Comparison of ENCODE assay signal across 8 mouse cellular contexts in the genomic region with DNA sequence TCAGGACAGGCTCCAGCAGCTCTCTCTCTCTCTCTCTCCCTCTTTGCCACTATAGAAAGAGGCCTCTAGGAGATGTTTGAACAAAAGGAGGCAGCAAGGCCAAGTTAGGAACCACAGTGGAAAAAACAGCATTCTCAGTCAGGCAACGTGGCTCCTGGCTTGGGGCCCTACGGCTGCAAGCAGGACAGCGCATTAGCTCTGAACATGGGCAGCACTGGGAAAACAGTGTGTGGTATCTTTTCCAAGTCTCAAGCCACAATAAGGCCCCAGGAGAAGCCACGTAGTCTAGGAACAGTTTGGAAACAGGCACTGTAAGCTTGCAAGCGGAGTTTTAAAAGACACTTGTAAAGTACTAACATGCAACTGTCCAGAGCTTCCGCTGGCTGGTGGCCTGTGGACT. TPM values are rescaled to one million over a fixed set of nuclear protein-coding genes. Genes with fewer than 3 reads are reported as not detected.
A peak's percentile ranks its signal among the peaks of the same experiment; 100 is the strongest.
DNase-seq lines count a peak whose midpoint lies in the region; ATAC-seq and TF ChIP-seq lines count a peak whose summit lies in the region.

No protein-coding gene starts in this region.

- no peaks in the 10 kb centered on the region for H3K36me3 ChIP-seq in kidney, postnatal 0 days (ENCODE audit: insufficient read depth, low read length)
- no peaks in the 10 kb centered on the region for H3K36me3 ChIP-seq in embryonic facial prominence, embryonic 15.5 days
- H3K36me3 ChIP-seq in midbrain, embryonic 14.5 days (ENCODE audit: control insufficient read depth, insufficient read depth, low read length): 0 out of 2 replicates have a peak, but pooled peaks cover 4% of the 10 kb centered on the region

- TF ChIP-seq CTCF in kidney, postnatal 0 days (IDR thresholded peaks at IDR 0.05; ENCODE audit: low read depth): no peak

- peaks cover 33% of the 10 kb centered on the region for H3K4me1 ChIP-seq in kidney, postnatal 0 days (replicated peaks; ENCODE audit: insufficient read depth, low read length)
- H3K4me1 ChIP-seq in embryonic facial prominence, embryonic 15.5 days: peaks cover 45% of the 10 kb centered on the region
- peaks cover 26% of the 10 kb centered on the region for H3K4me1 ChIP-seq in midbrain, embryonic 14.5 days (ENCODE audit: control insufficient read depth, insufficient read depth, low read length)

- intact Hi-C loops in heart, postnatal 25 days (cut with DNase I): loop anchor here (2.0 kb wide), 1 partner anchor 82 kb away; no protein-coding TSS in a partner anchor

- no peak overlapping the region for H3K27ac ChIP-seq in kidney, postnatal 0 days
- peak overlapping the region; percentile 82 for H3K27ac ChIP-seq in embryonic facial prominence, embryonic 15.5 days (replicated peaks)
- no peak overlapping the region for H3K27ac ChIP-seq in midbrain, embryonic 14.5 days (replicated peaks; ENCODE audit: low read depth, low read length)

- peak overlapping the region; percentile 78; the same call in 1 of the 2 replicates for H3K4me3 ChIP-seq in kidney, postnatal 0 days (replicated peaks; ENCODE audit: low read depth, low read length)
- peak overlapping the region; percentile 92 for H3K4me3 ChIP-seq in embryonic facial prominence, embryonic 15.5 days (replicated peaks)
- peak overlapping the region; percentile 96 for H3K4me3 ChIP-seq in midbrain, embryonic 14.5 days (replicated peaks; ENCODE audit: low read depth, low read length)

- no peak for ATAC-seq in kidney, postnatal 0 days (replicated peaks; ENCODE audit: low FRiP score, low read depth)
- ATAC-seq in embryonic facial prominence, embryonic 15.5 days (ENCODE audit: insufficient number of reproducible peaks, low FRiP score, low TSS enrichment, low read depth): no peak
- ATAC-seq in midbrain, embryonic 14.5 days (ENCODE audit: low FRiP score, low TSS enrichment): no peak

- no peaks in the 10 kb centered on the region for H3K27me3 ChIP-seq in kidney, postnatal 0 days (ENCODE audit: insufficient read depth, low read length)
- H3K27me3 ChIP-seq in embryonic facial prominence, embryonic 15.5 days: no peaks in the 10 kb centered on the region
- no peaks in the 10 kb centered on the region for H3K27me3 ChIP-seq in midbrain, embryonic 14.5 days (ENCODE audit: control insufficient read depth, insufficient read depth, low read length)

- H3K4me2 ChIP-seq in kidney, postnatal 0 days (ENCODE audit: low read length): peak overlapping the region; percentile 92
- H3K4me2 ChIP-seq in embryonic facial prominence, embryonic 15.5 days (replicated peaks): peak overlapping the region; percentile 59
- H3K4me2 ChIP-seq in midbrain, embryonic 14.5 days (ENCODE audit: low read length): peak overlapping the region; percentile 86

- no peaks in the 10 kb centered on the region for H3K9me3 ChIP-seq in kidney, postnatal 0 days (replicated peaks; ENCODE audit: low read length)
- H3K9me3 ChIP-seq in embryonic facial prominence, embryonic 15.5 days (replicated peaks): no peaks in the 10 kb centered on the region
- H3K9me3 ChIP-seq in midbrain, embryonic 14.5 days (ENCODE audit: control insufficient read depth, low read length): no peaks in the 10 kb centered on the region

- DNase-seq in kidney, postnatal 0 days (ENCODE audit: low spot score): no peak
- no peak for DNase-seq in kidney, adult 18-20 months
- peak; percentile 24 for DNase-seq in heart, postnatal 25 days (ENCODE audit: low spot score)
- no peak for DNase-seq in midbrain, embryonic 14.5 days
- no peak for DNase-seq in thymus, postnatal 36 days
- no peak for DNase-seq in left cerebral cortex, adult 11 months (ENCODE audit: low spot score)
- DNase-seq in left cerebral cortex, adult 8-10 months (ENCODE audit: low spot score in 2 of 2): no peak

- H3K9ac ChIP-seq in kidney, postnatal 0 days (ENCODE audit: low read depth, low read length): 0 out of 2 replicates have a peak overlapping the region, but pooled peaks have one; percentile 13
- H3K9ac ChIP-seq in embryonic facial prominence, embryonic 15.5 days: no peak overlapping the region
- H3K9ac ChIP-seq in midbrain, embryonic 14.5 days (replicated peaks; ENCODE audit: low read length): peak overlapping the region; percentile 20; the same call in 1 of the 2 replicates

- 68% methylated on average over 6 of the region's 6 CpGs for WGBS in kidney, postnatal 0 days
- WGBS in embryonic facial prominence, embryonic 15.5 days: 45% methylated on average over 6 of the region's 6 CpGs
- 70% methylated on average over 6 of the region's 6 CpGs for WGBS in midbrain, embryonic 14.5 days

RNA-seq across cellular contexts. Expression of gene Rnf144a, which starts 2.3 kb away (rescaled TPM):
- 19.2 and 21.7 TPM in 2 replicates for polyA plus RNA-seq in kidney, postnatal 0 days (2015; fragmentation: Nextera tagmentation; extraction: Ambion mirVana)
- 38.7 and 40.0 TPM in 2 replicates for polyA plus RNA-seq in embryonic facial prominence, embryonic 15.5 days (2015; fragmentation: Nextera tagmentation; extraction: Ambion mirVana)
- 10 to 100 TPM; 15.5 to 22.1 TPM for total RNA-seq in heart, postnatal 25 days (2021)
- polyA plus RNA-seq in midbrain, embryonic 14.5 days (2014; fragmentation: Nextera tagmentation; extraction: Ambion mirVana): 21.6 and 26.2 TPM in 2 replicates
- 10 to 100 TPM; 31.0 to 37.4 (median 33.2) TPM for total RNA-seq in left cerebral cortex, adult 8-10 months (2022)

RNA-seq across cellular contexts. Expression of gene Rsad2, which starts 43.5 kb away (rescaled TPM):
- 36.2 and 39.0 TPM in 2 replicates for polyA plus RNA-seq in kidney, postnatal 0 days (2015; fragmentation: Nextera tagmentation; extraction: Ambion mirVana)
- 1.5 and 1.6 TPM in 2 replicates for polyA plus RNA-seq in embryonic facial prominence, embryonic 15.5 days (2015; fragmentation: Nextera tagmentation; extraction: Ambion mirVana)
- 10 to 100 TPM in 1 of 2 experiments, 1 to 10 TPM in 1; 9.6 to 12.4 TPM for total RNA-seq in heart, postnatal 25 days (2021)
- 0.09 and 3.6 TPM in 2 replicates for polyA plus RNA-seq in midbrain, embryonic 14.5 days (2014; fragmentation: Nextera tagmentation; extraction: Ambion mirVana)
- total RNA-seq in left cerebral cortex, adult 8-10 months (2022): 1 to 10 TPM in 3 of 4 experiments, under 1 TPM in 1; 0.81 to 2.5 (median 1.0) TPM

RNA-seq across cellular contexts. Expression of gene Cmpk2, which starts 56.2 kb away (rescaled TPM):
- polyA plus RNA-seq in kidney, postnatal 0 days (2015; fragmentation: Nextera tagmentation; extraction: Ambion mirVana): 13.4 and 15.7 TPM in 2 replicates
- polyA plus RNA-seq in embryonic facial prominence, embryonic 15.5 days (2015; fragmentation: Nextera tagmentation; extraction: Ambion mirVana): 7.5 and 8.8 TPM in 2 replicates
- 1 to 10 TPM; 5.4 to 5.7 TPM for total RNA-seq in heart, postnatal 25 days (2021)
- 13.8 and 14.6 TPM in 2 replicates for polyA plus RNA-seq in midbrain, embryonic 14.5 days (2014; fragmentation: Nextera tagmentation; extraction: Ambion mirVana)
- total RNA-seq in left cerebral cortex, adult 8-10 months (2022): 10 to 100 TPM; 23.5 to 24.1 (median 23.7) TPM
